Comparison of ENCODE assay signal across 9 mouse cellular contexts in genomic region chr4:63371890-63372289, GRCm38 (mm10). TPM values are rescaled to one million over a fixed set of nuclear protein-coding genes. Genes with fewer than 3 reads are reported as not detected.
DNase-seq lines count a peak whose midpoint lies in the region; ATAC-seq and TF ChIP-seq lines count a peak whose summit lies in the region.
"Had no signal": no experiment of that assay in that cellular context is flagged by ENCODE, and none has a peak within 500 bp of the region (broad histone marks: within the 10 kb centered on the region; RNA-seq: fewer than 3 reads in every experiment).

No protein-coding gene starts in this region.

- no peaks in the 10 kb centered on the region for H3K36me3 ChIP-seq in midbrain, postnatal 0 days (ENCODE audit: insufficient read depth, low read length)
- H3K36me3 ChIP-seq in midbrain, embryonic 16.5 days (ENCODE audit: control insufficient read depth, insufficient read depth, low read length) = 0 out of 2 replicates have a peak, but pooled peaks cover 2% of the 10 kb centered on the region
- no peaks in the 10 kb centered on the region; the same call in 1 of the 2 replicates for H3K36me3 ChIP-seq in liver, embryonic 11.5 days (ENCODE audit: control insufficient read depth, insufficient read depth, low read length)
- peaks cover 64% of the 10 kb centered on the region for H3K36me3 ChIP-seq in splenic B cell, adult 2 months (ENCODE audit: control insufficient read depth, insufficient read depth, low read length, poor library complexity, severe bottlenecking)
- H3K36me3 ChIP-seq in forebrain, embryonic 12.5 days (replicated peaks) = peaks cover 93% of the 10 kb centered on the region

- ATAC-seq in midbrain, postnatal 0 days (ENCODE audit: low FRiP score) = no peak
- ATAC-seq in midbrain, embryonic 16.5 days = no peak
- peak; percentile 19; the same call in 1 of the 2 replicates for ATAC-seq in liver, embryonic 11.5 days (replicated peaks; ENCODE audit: low FRiP score)
- no peak for ATAC-seq in forebrain, embryonic 12.5 days (ENCODE audit: low FRiP score)

- TF ChIP-seq CTCF in midbrain, postnatal 0 days (IDR thresholded peaks at IDR 0.05) = peak; percentile 72

- H3K4me3 ChIP-seq in midbrain, postnatal 0 days (ENCODE audit: low read depth, low read length) = no peak overlapping the region
- H3K4me3 ChIP-seq in midbrain, embryonic 16.5 days (ENCODE audit: low read depth, low read length) = no peak overlapping the region
- no peak overlapping the region for H3K4me3 ChIP-seq in liver, embryonic 11.5 days (ENCODE audit: low read depth, low read length)
- H3K4me3 ChIP-seq in forebrain, embryonic 12.5 days (replicated peaks) = no peak overlapping the region
- H3K4me3 ChIP-seq: heart, embryonic 13.5 days had no signal

- H3K9ac ChIP-seq in midbrain, postnatal 0 days (replicated peaks; ENCODE audit: low read length, poor library complexity, severe bottlenecking) = no peak overlapping the region
- H3K9ac ChIP-seq in midbrain, embryonic 16.5 days (ENCODE audit: low read depth, low read length) = no peak overlapping the region
- no peak overlapping the region for H3K9ac ChIP-seq in liver, embryonic 11.5 days (ENCODE audit: low read depth, low read length)
- H3K9ac ChIP-seq in forebrain, embryonic 12.5 days = no peak overlapping the region
- H3K9ac ChIP-seq: heart, embryonic 13.5 days had no signal

- H3K27me3 ChIP-seq in midbrain, postnatal 0 days (ENCODE audit: insufficient read depth, low read length) = no peaks in the 10 kb centered on the region
- H3K27me3 ChIP-seq in midbrain, embryonic 16.5 days (ENCODE audit: control insufficient read depth, insufficient read depth, low read depth, low read length) = no peaks in the 10 kb centered on the region
- no peaks in the 10 kb centered on the region for H3K27me3 ChIP-seq in liver, embryonic 11.5 days (replicated peaks; ENCODE audit: control insufficient read depth, insufficient read depth, low read length)
- H3K27me3 ChIP-seq in splenic B cell, adult 2 months (ENCODE audit: control insufficient read depth, insufficient read depth, low read length, poor library complexity, severe bottlenecking) = no peaks in the 10 kb centered on the region
- no peaks in the 10 kb centered on the region for H3K27me3 ChIP-seq in forebrain, embryonic 12.5 days
- H3K27me3 ChIP-seq: heart, embryonic 13.5 days had no signal

- H3K27ac ChIP-seq in midbrain, postnatal 0 days (ENCODE audit: low read depth, low read length) = no peak overlapping the region
- H3K27ac ChIP-seq in midbrain, embryonic 16.5 days (ENCODE audit: low read length) = no peak overlapping the region
- H3K27ac ChIP-seq in liver, embryonic 11.5 days (ENCODE audit: low read depth, low read length) = no peak overlapping the region
- no peak overlapping the region for H3K27ac ChIP-seq in forebrain, embryonic 12.5 days
- H3K27ac ChIP-seq: heart, embryonic 13.5 days had no signal

- no peaks in the 10 kb centered on the region for H3K9me3 ChIP-seq in midbrain, postnatal 0 days (ENCODE audit: low read length)
- H3K9me3 ChIP-seq in midbrain, embryonic 16.5 days (replicated peaks; ENCODE audit: control insufficient read depth, low read length, poor library complexity, severe bottlenecking) = no peaks in the 10 kb centered on the region
- H3K9me3 ChIP-seq in liver, embryonic 11.5 days (ENCODE audit: control insufficient read depth, low read length) = no peaks in the 10 kb centered on the region
- no peaks in the 10 kb centered on the region for H3K9me3 ChIP-seq in forebrain, embryonic 12.5 days
- H3K9me3 ChIP-seq: heart, embryonic 13.5 days had no signal

- no peaks in the 10 kb centered on the region for H3K4me1 ChIP-seq in midbrain, postnatal 0 days (ENCODE audit: insufficient read depth, low read length)
- no peaks in the 10 kb centered on the region; the same call in 1 of the 2 replicates for H3K4me1 ChIP-seq in midbrain, embryonic 16.5 days (ENCODE audit: control insufficient read depth, insufficient read depth, low read length)
- peaks cover 19% of the 10 kb centered on the region for H3K4me1 ChIP-seq in liver, embryonic 11.5 days (replicated peaks; ENCODE audit: control insufficient read depth, insufficient read depth, low read length)
- H3K4me1 ChIP-seq in forebrain, embryonic 12.5 days = 0 out of 2 replicates have a peak, but pooled peaks cover 6% of the 10 kb centered on the region

- DNase-seq in gastrocnemius, adult 18-20 months (ENCODE audit: low spot score) = peak; percentile 28
- DNase-seq in gastrocnemius, postnatal 4 days (ENCODE audit: low spot score in 2 of 2) = no peak
- peak; percentile 63 for DNase-seq in midbrain, postnatal 0 days (ENCODE audit: low spot score)
- peak; percentile 69 for DNase-seq in c-Kit-positive CD71-positive TER-119-positive erythroid progenitor cells, embryonic 14.5 days (ENCODE audit: low spot score)
- DNase-seq in liver, embryonic 11.5 days (ENCODE audit: low spot score) = no peak
- peak; percentile 87 for DNase-seq in splenic B cell, adult 2 months (ENCODE audit: low read depth, low spot score)

- H3K4me2 ChIP-seq in midbrain, postnatal 0 days (ENCODE audit: low read depth, low read length, poor library complexity, severe bottlenecking) = no peak overlapping the region
- no peak overlapping the region for H3K4me2 ChIP-seq in midbrain, embryonic 16.5 days (ENCODE audit: low read length)
- H3K4me2 ChIP-seq in liver, embryonic 11.5 days = no peak overlapping the region
- no peak overlapping the region for H3K4me2 ChIP-seq in forebrain, embryonic 12.5 days
- H3K4me2 ChIP-seq: heart, embryonic 13.5 days had no signal

- 55% methylated on average over 3 of the region's 3 CpGs for WGBS in midbrain, postnatal 0 days
- WGBS in midbrain, embryonic 16.5 days = 57% methylated on average over 3 of the region's 3 CpGs
- 52% methylated on average over 3 of the region's 3 CpGs for WGBS in liver, embryonic 11.5 days
- 70% methylated on average over 3 of the region's 3 CpGs for WGBS in forebrain, embryonic 12.5 days

RNA-seq across cellular contexts. Expression of gene Orm2, which starts 9.6 kb away (rescaled TPM):
- under 1 TPM in 1 of 2 experiments, not detected in 1; 0.47 TPM for total RNA-seq in gastrocnemius, adult 18-20 months (2021)
- not detected for total RNA-seq in gastrocnemius, postnatal 4 days (2021)
- not detected in 2 replicates for total RNA-seq in midbrain, postnatal 0 days (2014; rRNA removed)
- not detected in 2 replicates for polyA plus RNA-seq in midbrain, postnatal 0 days (2015; fragmentation: Nextera tagmentation; extraction: Ambion mirVana)
- not detected in 2 replicates for polyA plus RNA-seq in midbrain, embryonic 16.5 days (2015; fragmentation: Nextera tagmentation; extraction: Ambion mirVana)
- not detected in 2 replicates for polyA plus RNA-seq in liver, embryonic 11.5 days (2014; fragmentation: Nextera tagmentation; extraction: Ambion mirVana)
- polyA plus RNA-seq in forebrain, embryonic 12.5 days (2016; fragmentation: Nextera tagmentation; extraction: Ambion mirVana) = not detected in 2 replicates
- polyA plus RNA-seq: heart, embryonic 13.5 days had no signal

RNA-seq across cellular contexts. Expression of gene Orm3, which starts 15.9 kb away (rescaled TPM):
- not detected for total RNA-seq in gastrocnemius, adult 18-20 months (2021)
- not detected for total RNA-seq in gastrocnemius, postnatal 4 days (2021)
- total RNA-seq in midbrain, postnatal 0 days (2014; rRNA removed) = not detected in 2 replicates
- polyA plus RNA-seq in midbrain, postnatal 0 days (2015; fragmentation: Nextera tagmentation; extraction: Ambion mirVana) = not detected in 2 replicates
- polyA plus RNA-seq in midbrain, embryonic 16.5 days (2015; fragmentation: Nextera tagmentation; extraction: Ambion mirVana) = not detected in 2 replicates
- polyA plus RNA-seq in liver, embryonic 11.5 days (2014; fragmentation: Nextera tagmentation; extraction: Ambion mirVana) = not detected in 2 replicates
- polyA plus RNA-seq in forebrain, embryonic 12.5 days (2016; fragmentation: Nextera tagmentation; extraction: Ambion mirVana) = not detected in 2 replicates
- polyA plus RNA-seq: heart, embryonic 13.5 days had no signal

RNA-seq across cellular contexts. Expression of gene Orm1, which starts 27.5 kb away (rescaled TPM):
- total RNA-seq in gastrocnemius, adult 18-20 months (2021) = 1 to 10 TPM in 1 of 2 experiments, under 1 TPM in 1; 0.62 to 5.0 TPM
- 1 to 10 TPM; 1.9 to 4.2 TPM for total RNA-seq in gastrocnemius, postnatal 4 days (2021)
- total RNA-seq in midbrain, postnatal 0 days (2014; rRNA removed) = not detected in 2 replicates
- not detected in 2 replicates for polyA plus RNA-seq in midbrain, postnatal 0 days (2015; fragmentation: Nextera tagmentation; extraction: Ambion mirVana)
- polyA plus RNA-seq in midbrain, embryonic 16.5 days (2015; fragmentation: Nextera tagmentation; extraction: Ambion mirVana) = not detected in 2 replicates
- polyA plus RNA-seq in liver, embryonic 11.5 days (2014; fragmentation: Nextera tagmentation; extraction: Ambion mirVana) = not detected in 2 replicates
- not detected in 2 replicates for polyA plus RNA-seq in forebrain, embryonic 12.5 days (2016; fragmentation: Nextera tagmentation; extraction: Ambion mirVana)
- polyA plus RNA-seq: heart, embryonic 13.5 days had no signal

RNA-seq across cellular contexts. Expression of gene Akna, which starts 31.3 kb away (rescaled TPM):
- total RNA-seq in gastrocnemius, adult 18-20 months (2021) = 1 to 10 TPM in 1 of 2 experiments, under 1 TPM in 1; 0.82 to 1.5 TPM
- 1 to 10 TPM; 6.2 to 6.5 TPM for total RNA-seq in gastrocnemius, postnatal 4 days (2021)
- total RNA-seq in midbrain, postnatal 0 days (2014; rRNA removed) = 4.4 and 5.3 TPM in 2 replicates
- 1.9 and 2.1 TPM in 2 replicates for polyA plus RNA-seq in midbrain, postnatal 0 days (2015; fragmentation: Nextera tagmentation; extraction: Ambion mirVana)
- polyA plus RNA-seq in midbrain, embryonic 16.5 days (2015; fragmentation: Nextera tagmentation; extraction: Ambion mirVana) = 5.3 and 6.0 TPM in 2 replicates
- 8.8 and 8.9 TPM in 2 replicates for polyA plus RNA-seq in liver, embryonic 11.5 days (2014; fragmentation: Nextera tagmentation; extraction: Ambion mirVana)
- 24.6 and 29.3 TPM in 2 replicates for polyA plus RNA-seq in forebrain, embryonic 12.5 days (2016; fragmentation: Nextera tagmentation; extraction: Ambion mirVana)

Comparison
In these comparisons a context has a peak if more than half of its experiments do, and no peak if none do; other contexts are left out.
1. DNase-seq: peak in gastrocnemius, adult 18-20 months (single experiment), midbrain, postnatal 0 days (single experiment), c-Kit-positive CD71-positive TER-119-positive erythroid progenitor cells, embryonic 14.5 days (single experiment) and splenic B cell, adult 2 months (single experiment); none in gastrocnemius, postnatal 4 days (0 of 2) and liver, embryonic 11.5 days (single experiment).